Mouse (Mus musculus): ENCODE measurements around the gene Gaa. TPM values are rescaled to one million over a fixed set of nuclear protein-coding genes. Genes with fewer than 3 reads are reported as not detected.
"Not testable (repeated sequence)": the region's sequence is repeated elsewhere in the genome, so short reads cannot be mapped to it uniquely, and the experiment has no call there.

The Gaa gene
- polyA plus RNA-seq, 1 experiment, result 86.4 TPM

DNA sequence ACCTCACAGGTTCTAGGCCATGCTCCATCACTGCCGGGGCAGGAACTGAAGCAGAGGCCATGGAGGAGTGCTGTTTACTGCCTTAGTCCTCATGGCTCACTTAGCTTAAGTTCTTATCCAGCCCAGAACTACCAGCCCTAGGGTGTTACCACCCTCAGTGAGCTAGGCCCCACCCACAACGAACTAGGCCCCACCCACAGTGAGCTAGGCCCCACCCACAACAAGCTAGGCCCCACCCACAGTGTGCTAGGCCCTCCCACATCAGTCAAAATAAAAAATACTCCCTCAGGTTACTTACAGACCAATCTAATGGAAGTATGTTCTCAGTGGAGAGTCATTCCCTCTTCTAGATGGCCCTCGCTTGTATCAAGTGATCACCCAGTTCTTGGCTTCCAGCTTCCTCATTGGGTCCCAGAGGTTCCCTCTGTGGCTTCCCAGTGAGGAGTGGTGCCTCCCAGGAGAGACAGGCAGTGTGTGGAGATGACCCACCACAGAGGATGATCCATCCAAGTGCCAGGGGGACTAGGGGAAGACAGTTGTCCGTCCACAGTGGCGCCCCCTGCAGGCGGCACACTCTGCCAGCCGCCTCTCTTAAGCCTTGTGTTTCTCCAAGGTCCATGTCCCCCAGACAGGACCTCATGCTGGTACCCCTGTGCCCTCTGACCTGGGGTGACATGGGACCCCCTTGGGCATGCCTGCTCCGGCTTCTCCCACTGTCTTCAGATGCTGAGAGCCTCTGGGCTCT is 5.7 kb downstream of the Gaa start:
- H3K27me3 ChIP-seq (ENCODE audit: control insufficient read depth, insufficient read depth, insufficient read length), result no peaks in the 10 kb centered on the region
- no peaks in the 10 kb centered on the region for H3K36me3 ChIP-seq (ENCODE audit: control insufficient read depth, insufficient read depth)
- no peak overlapping the region for H3K4me2 ChIP-seq (ENCODE audit: low read depth)
- H3ac ChIP-seq (ENCODE audit: control insufficient read depth, insufficient read length), result no peak overlapping the region
- no peak overlapping the region for H3K4me3 ChIP-seq
- no peak for TF ChIP-seq MYOG (IDR thresholded peaks at IDR 0.05; ENCODE audit: control insufficient read depth in 1 of 3, insufficient read depth in 1 of 3, insufficient read length in 2 of 3, low read depth in 2 of 3)
- TF ChIP-seq TCF12 (IDR thresholded peaks at IDR 0.05; ENCODE audit: insufficient read depth, poor library complexity, severe bottlenecking), result no peak
- TF ChIP-seq POLR2A (IDR thresholded peaks at IDR 0.05; ENCODE audit: insufficient read length, low read depth), result no peak
- no peak for TF ChIP-seq POLR2AphosphoS2 (IDR thresholded peaks at IDR 0.05; ENCODE audit: insufficient read length, low read depth)
- TF ChIP-seq TCF3 (IDR thresholded peaks at IDR 0.05; ENCODE audit: insufficient read length, low read depth), result no peak
- no peak for TF ChIP-seq MYOD1 (IDR thresholded peaks at IDR 0.05; ENCODE audit: control insufficient read depth in 1 of 3, insufficient read length in 2 of 3, low read depth in 2 of 3)
- TF ChIP-seq REST (IDR thresholded peaks at IDR 0.05; ENCODE audit: insufficient read depth, insufficient read length), result no peak
- no peak for TF ChIP-seq USF1 (IDR thresholded peaks at IDR 0.05; ENCODE audit: low read depth)
- TF ChIP-seq E2F4 (IDR thresholded peaks at IDR 0.05; ENCODE audit: insufficient read depth), result no peak
- TF ChIP-seq CEBPB (IDR thresholded peaks at IDR 0.05; ENCODE audit: insufficient read depth, poor library complexity, severe bottlenecking), result no peak
- no peak for TF ChIP-seq MAX (IDR thresholded peaks at IDR 0.05; ENCODE audit: low read depth)
- no peak for TF ChIP-seq SRF (IDR thresholded peaks at IDR 0.05; ENCODE audit: control insufficient read depth, insufficient read length, low read depth)
- H3K79me2 ChIP-seq (ENCODE audit: control insufficient read depth, insufficient read depth), result no peaks in the 10 kb centered on the region

- Histone ChIP-seq H3K79me2 (ENCODE audit: control insufficient read depth, insufficient read depth) (no peaks in the 10 kb centered on the region), H3K4me2 (ENCODE audit: low read depth) (no peak overlapping the region), H3K27me3 (ENCODE audit: control insufficient read depth, insufficient read depth, insufficient read length) (no peaks in the 10 kb centered on the region), H3K36me3 (ENCODE audit: control insufficient read depth, insufficient read depth) (peaks cover 7% of the 10 kb centered on the region), H3ac (ENCODE audit: control insufficient read depth, insufficient read length) (no peak overlapping the region), H3K4me3 (no peak overlapping the region)
- TF ChIP-seq TCF12 (IDR thresholded peaks at IDR 0.05; ENCODE audit: insufficient read depth, poor library complexity, severe bottlenecking) (no peak), USF1 (IDR thresholded peaks at IDR 0.05; ENCODE audit: low read depth) (no peak), REST (IDR thresholded peaks at IDR 0.05; ENCODE audit: insufficient read depth, insufficient read length) (no peak), POLR2A (IDR thresholded peaks at IDR 0.05; ENCODE audit: insufficient read length, low read depth) (no peak), SRF (IDR thresholded peaks at IDR 0.05; ENCODE audit: control insufficient read depth, insufficient read length, low read depth) (no peak), POLR2AphosphoS2 (IDR thresholded peaks at IDR 0.05; ENCODE audit: insufficient read length, low read depth) (no peak), MAX (IDR thresholded peaks at IDR 0.05; ENCODE audit: low read depth) (no peak), E2F4 (IDR thresholded peaks at IDR 0.05; ENCODE audit: insufficient read depth) (no peak), TCF3 (IDR thresholded peaks at IDR 0.05; ENCODE audit: insufficient read length, low read depth) (no peak), MYOD1 (IDR thresholded peaks at IDR 0.05; ENCODE audit: control insufficient read depth in 1 of 3, insufficient read length in 2 of 3, low read depth in 2 of 3) (no peak), MYOG (IDR thresholded peaks at IDR 0.05; ENCODE audit: control insufficient read depth in 1 of 3, insufficient read depth in 1 of 3, insufficient read length in 2 of 3, low read depth in 2 of 3) (no peak), CEBPB (IDR thresholded peaks at IDR 0.05; ENCODE audit: insufficient read depth, poor library complexity, severe bottlenecking) (no peak)
These were observed 13.3 kb downstream of the Gaa start for GRCm38 (mm10) chr11:119281030-119281429.

DNA sequence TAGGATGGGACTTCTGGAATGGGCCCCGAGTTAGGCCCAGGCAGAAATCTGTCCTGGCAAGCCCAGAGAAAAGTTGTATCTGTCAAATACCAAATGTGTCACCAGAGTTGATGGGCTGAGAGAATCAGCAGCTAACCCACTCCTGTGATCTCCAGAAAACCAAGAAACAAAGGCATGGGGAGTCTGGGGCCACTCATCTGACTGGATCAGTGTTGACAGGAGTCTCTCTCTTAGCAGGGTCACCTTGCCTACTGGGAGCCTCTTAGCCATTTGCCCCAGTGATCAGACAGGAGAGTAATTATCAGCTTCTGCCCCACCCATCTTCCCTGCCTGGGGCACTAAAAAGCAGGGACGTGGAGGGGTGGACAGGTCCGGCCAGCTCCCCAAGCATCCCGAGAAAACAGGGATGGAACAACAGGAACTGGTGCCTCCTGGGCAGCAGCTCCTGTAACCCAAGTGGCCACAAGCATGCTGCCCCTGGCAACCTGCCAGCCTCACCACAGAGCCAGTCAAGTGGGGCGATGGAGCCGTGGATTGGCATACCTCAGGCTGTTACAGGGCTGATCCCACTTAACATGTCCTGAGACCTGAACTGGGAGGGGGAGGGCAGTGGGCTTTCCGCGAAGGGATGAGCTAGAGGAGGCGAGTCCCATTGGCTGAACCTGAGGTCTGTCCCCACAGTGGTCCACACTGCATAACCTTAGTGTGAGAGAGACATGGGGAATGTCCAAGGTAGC is 18.3 kb downstream of the Gaa start:
- Histone ChIP-seq H3K36me3 (ENCODE audit: control insufficient read depth, insufficient read depth) (peaks cover 20% of the 10 kb centered on the region), H3K79me2 (ENCODE audit: control insufficient read depth, insufficient read depth) (no peaks in the 10 kb centered on the region), H3K27me3 (ENCODE audit: control insufficient read depth, insufficient read depth, insufficient read length) (no peaks in the 10 kb centered on the region), H3K4me2 (ENCODE audit: low read depth) (no peak overlapping the region), H3ac (ENCODE audit: control insufficient read depth, insufficient read length) (no peak overlapping the region), H3K4me3 (no peak overlapping the region)
- TF ChIP-seq CEBPB (IDR thresholded peaks at IDR 0.05; ENCODE audit: insufficient read depth, poor library complexity, severe bottlenecking) (no peak), MAX (IDR thresholded peaks at IDR 0.05; ENCODE audit: low read depth) (no peak), MYOG (IDR thresholded peaks at IDR 0.05; ENCODE audit: control insufficient read depth in 1 of 3, insufficient read depth in 1 of 3, insufficient read length in 2 of 3, low read depth in 2 of 3) (no peak), POLR2A (IDR thresholded peaks at IDR 0.05; ENCODE audit: insufficient read length, low read depth) (peak; percentile 22)

- Histone ChIP-seq H3ac (ENCODE audit: control insufficient read depth, insufficient read length) (no peak overlapping the region), H3K36me3 (ENCODE audit: control insufficient read depth, insufficient read depth) (peaks cover 29% of the 10 kb centered on the region), H3K27me3 (ENCODE audit: control insufficient read depth, insufficient read depth, insufficient read length) (no peaks in the 10 kb centered on the region), H3K4me3 (no peak overlapping the region), H3K79me2 (ENCODE audit: control insufficient read depth, insufficient read depth) (no peaks in the 10 kb centered on the region), H3K4me2 (ENCODE audit: low read depth) (no peak overlapping the region)
- TF ChIP-seq TCF3 (IDR thresholded peaks at IDR 0.05; ENCODE audit: insufficient read length, low read depth), result no peak
- TF ChIP-seq MAX (IDR thresholded peaks at IDR 0.05; ENCODE audit: low read depth), result no peak
- no peak for TF ChIP-seq CEBPB (IDR thresholded peaks at IDR 0.05; ENCODE audit: insufficient read depth, poor library complexity, severe bottlenecking)
- no peak for TF ChIP-seq MYOD1 (IDR thresholded peaks at IDR 0.05; ENCODE audit: control insufficient read depth in 1 of 3, insufficient read length in 2 of 3, low read depth in 2 of 3)
- TF ChIP-seq TCF12 (IDR thresholded peaks at IDR 0.05; ENCODE audit: insufficient read depth, poor library complexity, severe bottlenecking), result no peak
- TF ChIP-seq USF1 (IDR thresholded peaks at IDR 0.05; ENCODE audit: low read depth), result no peak
- TF ChIP-seq POLR2A (IDR thresholded peaks at IDR 0.05; ENCODE audit: insufficient read length, low read depth), result peak; percentile 32
- TF ChIP-seq SRF (IDR thresholded peaks at IDR 0.05; ENCODE audit: control insufficient read depth, insufficient read length, low read depth), result no peak
- peak; percentile 69 for TF ChIP-seq POLR2AphosphoS2 (IDR thresholded peaks at IDR 0.05; ENCODE audit: insufficient read length, low read depth)
- no peak for TF ChIP-seq MYOG (IDR thresholded peaks at IDR 0.05; ENCODE audit: control insufficient read depth in 1 of 3, insufficient read depth in 1 of 3, insufficient read length in 2 of 3, low read depth in 2 of 3)
- TF ChIP-seq REST (IDR thresholded peaks at IDR 0.05; ENCODE audit: insufficient read depth, insufficient read length), result no peak
- no peak for TF ChIP-seq E2F4 (IDR thresholded peaks at IDR 0.05; ENCODE audit: insufficient read depth)
These were observed 19.7 kb downstream of the Gaa start for GRCm38 (mm10) chr11:119287207-119287992.

DNA sequence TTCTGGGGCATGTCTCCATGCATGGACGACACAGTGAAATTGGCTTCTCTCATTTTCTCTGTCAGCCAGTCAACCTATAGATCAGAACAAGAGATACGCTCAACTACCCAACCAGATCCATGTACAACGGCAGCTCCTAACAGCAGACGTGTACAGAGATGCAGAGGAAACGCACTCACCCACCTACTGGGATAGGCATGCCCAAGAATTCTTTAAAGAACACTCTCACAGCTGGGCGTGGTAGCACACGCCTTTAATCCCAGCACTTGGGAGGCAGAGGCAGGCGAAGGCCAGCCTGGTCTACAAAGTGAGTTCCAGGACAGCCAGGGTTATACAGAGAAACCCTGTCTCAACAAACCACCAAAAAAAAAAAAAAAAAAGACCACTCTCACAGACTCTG is 25.2 kb downstream of the Gaa start:
- Histone ChIP-seq H3K36me3 (ENCODE audit: control insufficient read depth, insufficient read depth) (peaks cover 56% of the 10 kb centered on the region), H3K79me2 (ENCODE audit: control insufficient read depth, insufficient read depth) (peaks cover 10% of the 10 kb centered on the region)
- not testable (repeated sequence) for H3K4me2 ChIP-seq (ENCODE audit: low read depth); H3K27me3 ChIP-seq (ENCODE audit: control insufficient read depth, insufficient read depth, insufficient read length); H3ac ChIP-seq (ENCODE audit: control insufficient read depth, insufficient read length); H3K4me3 ChIP-seq
